Mouse (Mus musculus): ENCODE data around the gene Gpx5. TPM values are rescaled to one million over a fixed set of nuclear protein-coding genes. Genes with fewer than 3 reads are reported as not detected.

Gpx5 gene
- polyA plus RNA-seq (2012; ENCODE audit: insufficient read depth, insufficient read length, missing spikeins), result not detected in 2 replicates

- no peak within 1 kb of the TSS for H3K27ac ChIP-seq (replicated peaks; ENCODE audit: low read depth, low read length)
- no peak within 1 kb of the TSS for H3K4me3 ChIP-seq (ENCODE audit: insufficient read depth, low read depth, low read length)
- H3K4me1 ChIP-seq (ENCODE audit: control insufficient read depth, insufficient read depth, insufficient read length, low read length), result 0 out of 2 replicates have a peak, but pooled peaks cover under 1% of the 10 kb centered on the region
Measured at GRCm38 (mm10) chr13:21292631-21293030, at the start of gene Gpx5. Gene Gpx5, minus strand, starts transcription at chr13:21292731.

- Histone ChIP-seq H3K27ac (replicated peaks; ENCODE audit: low read depth, low read length) (no peak overlapping the region), H3K4me3 (ENCODE audit: insufficient read depth, low read depth, low read length) (peak overlapping the region; percentile 71), H3K4me1 (ENCODE audit: control insufficient read depth, insufficient read depth, insufficient read length, low read length) (peaks cover 2% of the 10 kb centered on the region)
Measured at GRCm38 (mm10) chr13:21327424-21327823, 34.9 kb upstream of the Gpx5 start.

GRCm38 (mm10) chr13:21326657-21327211 is 34.2 kb upstream of the Gpx5 start:
- H3K27ac ChIP-seq (replicated peaks; ENCODE audit: low read depth, low read length), result no peak overlapping the region
- peak overlapping the region; percentile 71 for H3K4me3 ChIP-seq (ENCODE audit: insufficient read depth, low read depth, low read length)
- peaks cover 2% of the 10 kb centered on the region for H3K4me1 ChIP-seq (ENCODE audit: control insufficient read depth, insufficient read depth, insufficient read length, low read length)

- Histone ChIP-seq H3K4me1 (ENCODE audit: control insufficient read depth, insufficient read depth, insufficient read length, low read length) (peaks cover 2% of the 10 kb centered on the region), H3K4me3 (ENCODE audit: insufficient read depth, low read depth, low read length) (no peak overlapping the region), H3K27ac (replicated peaks; ENCODE audit: low read depth, low read length) (no peak overlapping the region)
Measured at GRCm38 (mm10) chr13:21326191-21326590, 33.7 kb upstream of the Gpx5 start.

GRCm38 (mm10) chr13:21323405-21323804 is 30.9 kb upstream of the Gpx5 start:
- no peak overlapping the region for H3K27ac ChIP-seq (replicated peaks; ENCODE audit: low read depth, low read length)
- no peak overlapping the region for H3K4me3 ChIP-seq (ENCODE audit: insufficient read depth, low read depth, low read length)
- peaks cover 2% of the 10 kb centered on the region for H3K4me1 ChIP-seq (ENCODE audit: control insufficient read depth, insufficient read depth, insufficient read length, low read length)

- Histone ChIP-seq H3K4me3 (ENCODE audit: insufficient read depth, low read depth, low read length) (no peak overlapping the region), H3K27ac (replicated peaks; ENCODE audit: low read depth, low read length) (no peak overlapping the region), H3K4me1 (ENCODE audit: control insufficient read depth, insufficient read depth, insufficient read length, low read length) (peaks cover 2% of the 10 kb centered on the region)
Measured at GRCm38 (mm10) chr13:21322509-21323375, 30.2 kb upstream of the Gpx5 start.

GRCm38 (mm10) chr13:21321890-21322494 is 29.5 kb upstream of the Gpx5 start:
- Histone ChIP-seq H3K27ac (replicated peaks; ENCODE audit: low read depth, low read length) (no peak overlapping the region), H3K4me1 (ENCODE audit: control insufficient read depth, insufficient read depth, insufficient read length, low read length) (no peaks in the 10 kb centered on the region), H3K4me3 (ENCODE audit: insufficient read depth, low read depth, low read length) (no peak overlapping the region)

GRCm38 (mm10) chr13:21320262-21320661 is 27.7 kb upstream of the Gpx5 start:
- Histone ChIP-seq H3K4me3 (ENCODE audit: insufficient read depth, low read depth, low read length) (no peak overlapping the region), H3K4me1 (ENCODE audit: control insufficient read depth, insufficient read depth, insufficient read length, low read length) (no peaks in the 10 kb centered on the region), H3K27ac (replicated peaks; ENCODE audit: low read depth, low read length) (no peak overlapping the region)

GRCm38 (mm10) chr13:21313903-21314302 is 21.4 kb upstream of the Gpx5 start:
- no peaks in the 10 kb centered on the region for H3K4me1 ChIP-seq (ENCODE audit: control insufficient read depth, insufficient read depth, insufficient read length, low read length)
- H3K4me3 ChIP-seq (ENCODE audit: insufficient read depth, low read depth, low read length), result no peak overlapping the region
- no peak overlapping the region for H3K27ac ChIP-seq (replicated peaks; ENCODE audit: low read depth, low read length)

- Histone ChIP-seq H3K27ac (replicated peaks; ENCODE audit: low read depth, low read length) (no peak overlapping the region), H3K4me1 (ENCODE audit: control insufficient read depth, insufficient read depth, insufficient read length, low read length) (no peaks in the 10 kb centered on the region), H3K4me3 (ENCODE audit: insufficient read depth, low read depth, low read length) (no peak overlapping the region)
Measured at GRCm38 (mm10) chr13:21312854-21313253, 20.3 kb upstream of the Gpx5 start.

- H3K27ac ChIP-seq (replicated peaks; ENCODE audit: low read depth, low read length), result no peak within 1 kb of the TSS
- H3K4me3 ChIP-seq (ENCODE audit: insufficient read depth, low read depth, low read length), result no peak within 1 kb of the TSS
- H3K4me1 ChIP-seq (ENCODE audit: control insufficient read depth, insufficient read depth, insufficient read length, low read length), result no peaks in the 10 kb centered on the region
Measured at GRCm38 (mm10) chr13:21311926-21312325, 19.4 kb upstream of the Gpx5 start, which contains the start of gene Gpx6. Gene Gpx6, plus strand, starts transcription at chr13:21312125.

GRCm38 (mm10) chr13:21309788-21310187 is 17.3 kb upstream of the Gpx5 start:
- H3K4me1 ChIP-seq (ENCODE audit: control insufficient read depth, insufficient read depth, insufficient read length, low read length), result no peaks in the 10 kb centered on the region
- H3K27ac ChIP-seq (replicated peaks; ENCODE audit: low read depth, low read length), result no peak overlapping the region
- no peak overlapping the region for H3K4me3 ChIP-seq (ENCODE audit: insufficient read depth, low read depth, low read length)

- no peak overlapping the region for H3K4me3 ChIP-seq (ENCODE audit: insufficient read depth, low read depth, low read length)
- H3K4me1 ChIP-seq (ENCODE audit: control insufficient read depth, insufficient read depth, insufficient read length, low read length), result no peaks in the 10 kb centered on the region
- no peak overlapping the region for H3K27ac ChIP-seq (replicated peaks; ENCODE audit: low read depth, low read length)
Measured at GRCm38 (mm10) chr13:21304483-21305066, 12.0 kb upstream of the Gpx5 start.

GRCm38 (mm10) chr13:21298557-21298956 is 6.0 kb upstream of the Gpx5 start:
- Histone ChIP-seq H3K27ac (replicated peaks; ENCODE audit: low read depth, low read length) (no peak overlapping the region), H3K4me3 (ENCODE audit: insufficient read depth, low read depth, low read length) (no peak overlapping the region), H3K4me1 (ENCODE audit: control insufficient read depth, insufficient read depth, insufficient read length, low read length) (0 out of 2 replicates have a peak, but pooled peaks cover 2% of the 10 kb centered on the region)

GRCm38 (mm10) chr13:21279559-21279958 is 13.0 kb downstream of the Gpx5 start:
- no peak overlapping the region for H3K27ac ChIP-seq (replicated peaks; ENCODE audit: low read depth, low read length)
- 0 out of 2 replicates have a peak, but pooled peaks cover 2% of the 10 kb centered on the region for H3K4me1 ChIP-seq (ENCODE audit: control insufficient read depth, insufficient read depth, insufficient read length, low read length)
- peak overlapping the region; percentile 55 for H3K4me3 ChIP-seq (ENCODE audit: insufficient read depth, low read depth, low read length)

Data from brown adipose tissue, adult 24 weeks (tissue).